Mouse (Mus musculus): ENCODE data around the gene Ppm1h. TPM values are rescaled to one million over a fixed set of nuclear protein-coding genes. Genes with fewer than 3 reads are reported as not detected.

The Ppm1h gene
- total RNA-seq, 2 experiments from 2014 or later = 97.9 to 105 TPM

- TF ChIP-seq CTCF (IDR thresholded peaks at IDR 0.05) = no peak
- DNase-seq (ENCODE audit: extremely low spot score in 1 of 2, low spot score in 2 of 2) = no peak
- Histone ChIP-seq H3K27ac (no peak overlapping the region), H3K4me3 (no peak overlapping the region)
- intact Hi-C loops (cut with DNase I) = no loop called here
Observed at GRCm38 (mm10) chr10:122762772-122763511, 84.4 kb downstream of the Ppm1h start.

GRCm38 (mm10) chr10:122763596-122763995 lies 85.0 kb downstream of the Ppm1h start:
- intact Hi-C loops (cut with DNase I) = no loop called here
- no peak for DNase-seq (ENCODE audit: extremely low spot score in 1 of 2, low spot score in 2 of 2)
- H3K4me3 ChIP-seq = no peak overlapping the region
- no peak overlapping the region for H3K27ac ChIP-seq
- TF ChIP-seq CTCF (IDR thresholded peaks at IDR 0.05) = no peak

DNA sequence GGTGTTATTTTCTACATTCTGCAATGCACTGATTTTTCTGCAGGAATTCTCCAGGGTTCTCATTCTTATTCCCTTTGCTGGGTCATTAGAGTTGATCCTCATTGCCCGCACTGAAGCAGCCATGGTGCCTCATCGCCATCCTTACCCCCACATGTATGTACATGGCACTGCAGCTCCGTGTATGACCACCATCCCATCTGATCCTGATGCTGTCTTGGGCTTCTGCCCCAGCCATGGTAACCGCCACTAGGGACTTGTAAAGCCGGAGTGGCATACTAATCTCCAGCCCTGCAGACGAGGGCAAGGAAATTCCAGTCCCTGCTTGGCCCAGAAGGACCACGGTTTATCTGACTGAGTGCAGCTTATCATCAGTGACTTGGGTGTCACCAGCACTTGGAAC lies 86.1 kb downstream of the Ppm1h start:
- DNase-seq (ENCODE audit: extremely low spot score in 1 of 2, low spot score in 2 of 2) = no peak
- intact Hi-C loops (cut with DNase I) = no loop called here
- TF ChIP-seq CTCF (IDR thresholded peaks at IDR 0.05) = no peak; the same call in 1 of the 2 replicates
- Histone ChIP-seq H3K27ac (no peak overlapping the region), H3K4me3 (no peak overlapping the region)

- intact Hi-C loops (cut with DNase I) = no loop called here
- H3K27ac ChIP-seq = no peak overlapping the region
Observed at GRCm38 (mm10) chr10:122765521-122765920, 87.0 kb downstream of the Ppm1h start.

DNA sequence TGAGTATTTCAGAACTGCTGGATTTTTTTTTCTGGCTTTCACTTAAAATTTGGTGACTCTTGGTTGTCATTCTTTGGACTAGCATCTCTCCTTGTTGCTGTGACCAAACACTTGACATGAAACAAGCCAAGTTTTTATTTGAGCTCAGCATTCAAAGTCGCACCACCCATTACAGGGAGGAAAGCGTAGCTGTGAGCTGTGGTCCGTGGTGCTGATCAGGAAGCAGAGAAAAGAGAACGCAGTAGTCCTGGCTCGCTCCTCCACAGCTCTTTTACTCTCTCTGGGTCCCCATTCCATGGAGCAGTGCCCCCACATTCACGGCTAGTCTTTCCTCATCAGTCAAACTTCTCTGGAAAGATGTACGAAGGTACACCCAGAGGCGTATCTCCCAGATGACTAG lies 87.4 kb downstream of the Ppm1h start:
- intact Hi-C loops (cut with DNase I) = no loop called here
- DNase-seq (ENCODE audit: extremely low spot score in 1 of 2, low spot score in 2 of 2) = no peak
- H3K27ac ChIP-seq = no peak overlapping the region
- H3K4me3 ChIP-seq = no peak overlapping the region
- no peak for TF ChIP-seq CTCF (IDR thresholded peaks at IDR 0.05)

More at GRCm38 (mm10) chr10:122765521-122765920, 87.0 kb downstream of the Ppm1h start:
- TF ChIP-seq CTCF (IDR thresholded peaks at IDR 0.05) = no peak
- H3K4me3 ChIP-seq = no peak overlapping the region
- no peak for DNase-seq (ENCODE audit: extremely low spot score in 1 of 2, low spot score in 2 of 2)

- TF ChIP-seq CTCF (IDR thresholded peaks at IDR 0.05) = no peak
- no peak overlapping the region for H3K4me3 ChIP-seq
- intact Hi-C loops (cut with DNase I) = no loop called here
- DNase-seq (ENCODE audit: extremely low spot score in 1 of 2, low spot score in 2 of 2) = no peak
- no peak overlapping the region for H3K27ac ChIP-seq
Observed at GRCm38 (mm10) chr10:122768204-122768892, 89.8 kb downstream of the Ppm1h start.

- no peak for TF ChIP-seq CTCF (IDR thresholded peaks at IDR 0.05)
- intact Hi-C loops (cut with DNase I) = no loop called here
- H3K4me3 ChIP-seq = no peak overlapping the region
- DNase-seq (ENCODE audit: extremely low spot score in 1 of 2, low spot score in 2 of 2) = no peak
- no peak overlapping the region for H3K27ac ChIP-seq
Observed at GRCm38 (mm10) chr10:122768893-122769341, 90.4 kb downstream of the Ppm1h start.

DNA sequence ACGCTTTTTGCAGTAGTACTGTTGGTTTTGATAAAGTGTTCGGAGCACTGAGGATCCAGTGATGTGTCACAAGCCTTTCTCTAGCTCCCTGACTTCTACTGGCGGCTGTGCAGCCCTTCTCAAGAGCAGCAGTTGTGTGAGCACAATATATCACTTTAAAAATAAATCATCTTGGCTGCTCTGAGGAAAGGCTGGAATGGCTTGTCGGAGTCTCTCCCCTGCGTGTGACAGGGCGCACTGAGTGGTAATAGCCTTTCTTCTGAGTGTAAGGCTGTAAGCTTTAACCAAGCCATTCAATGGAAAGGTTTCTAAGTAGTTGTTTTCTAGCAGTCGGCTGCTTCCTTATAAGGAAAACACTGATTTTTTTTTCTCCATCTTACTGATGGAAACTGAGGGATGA lies 91.8 kb downstream of the Ppm1h start:
- intact Hi-C loops (cut with DNase I) = no loop called here
- no peak for DNase-seq (ENCODE audit: extremely low spot score in 1 of 2, low spot score in 2 of 2)
- Histone ChIP-seq H3K27ac (peak overlapping the region; percentile 38), H3K4me3 (no peak overlapping the region)
- TF ChIP-seq CTCF (IDR thresholded peaks at IDR 0.05) = no peak

- Histone ChIP-seq H3K4me3 (no peak overlapping the region), H3K27ac (peak overlapping the region; percentile 38)
- intact Hi-C loops (cut with DNase I) = no loop called here
- TF ChIP-seq CTCF (IDR thresholded peaks at IDR 0.05) = no peak
- no peak for DNase-seq (ENCODE audit: extremely low spot score in 1 of 2, low spot score in 2 of 2)
Observed at GRCm38 (mm10) chr10:122770987-122771386, 92.4 kb downstream of the Ppm1h start.

DNA sequence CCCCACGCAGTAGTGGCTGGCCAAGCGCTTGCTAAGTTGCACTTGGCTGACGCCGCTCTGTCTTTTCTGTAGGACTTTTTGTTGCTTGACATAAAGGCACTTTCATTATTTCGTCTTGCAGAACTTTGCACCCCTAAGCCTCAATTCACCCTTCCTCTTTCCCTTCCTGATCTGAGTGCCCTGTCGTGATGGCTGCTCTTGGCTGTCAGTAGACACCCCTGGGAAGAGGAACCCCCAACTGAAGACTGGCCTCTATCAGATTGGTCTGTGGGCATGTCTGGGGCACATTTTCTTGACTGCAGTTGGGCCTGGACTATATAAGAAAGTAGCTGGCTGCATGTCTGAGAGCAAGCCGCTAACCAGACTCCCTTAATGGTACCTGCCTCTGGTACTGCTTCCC lies 95.6 kb downstream of the Ppm1h start:
- Histone ChIP-seq H3K4me3 (no peak overlapping the region), H3K27ac (no peak overlapping the region)
- TF ChIP-seq CTCF (IDR thresholded peaks at IDR 0.05) = no peak
- DNase-seq (ENCODE audit: extremely low spot score in 1 of 2, low spot score in 2 of 2) = no peak
- intact Hi-C loops (cut with DNase I) = no loop called here

DNA sequence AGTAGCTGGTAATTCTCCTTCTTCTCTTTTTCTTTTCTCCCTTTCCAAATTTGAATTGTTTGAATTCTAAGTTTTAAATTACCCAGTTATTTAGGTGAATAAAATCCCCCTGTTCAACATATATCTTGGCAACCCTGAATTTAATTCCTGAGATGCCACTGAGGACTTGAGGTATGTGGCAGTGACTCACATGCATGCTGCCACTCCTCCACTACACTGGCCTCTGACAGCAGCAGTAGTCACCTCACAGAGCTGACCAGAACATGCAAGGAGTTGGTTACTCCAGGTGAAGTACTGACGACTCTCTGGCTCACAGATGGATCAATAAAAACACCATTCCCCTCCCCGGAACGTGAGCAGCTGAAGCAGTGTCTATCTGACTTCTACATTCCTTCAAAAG lies 98.9 kb downstream of the Ppm1h start:
- H3K27ac ChIP-seq = no peak overlapping the region
- no peak overlapping the region for H3K4me3 ChIP-seq
- DNase-seq (ENCODE audit: extremely low spot score in 1 of 2, low spot score in 2 of 2) = no peak
- intact Hi-C loops (cut with DNase I) = no loop called here
- TF ChIP-seq CTCF (IDR thresholded peaks at IDR 0.05) = no peak

DNA sequence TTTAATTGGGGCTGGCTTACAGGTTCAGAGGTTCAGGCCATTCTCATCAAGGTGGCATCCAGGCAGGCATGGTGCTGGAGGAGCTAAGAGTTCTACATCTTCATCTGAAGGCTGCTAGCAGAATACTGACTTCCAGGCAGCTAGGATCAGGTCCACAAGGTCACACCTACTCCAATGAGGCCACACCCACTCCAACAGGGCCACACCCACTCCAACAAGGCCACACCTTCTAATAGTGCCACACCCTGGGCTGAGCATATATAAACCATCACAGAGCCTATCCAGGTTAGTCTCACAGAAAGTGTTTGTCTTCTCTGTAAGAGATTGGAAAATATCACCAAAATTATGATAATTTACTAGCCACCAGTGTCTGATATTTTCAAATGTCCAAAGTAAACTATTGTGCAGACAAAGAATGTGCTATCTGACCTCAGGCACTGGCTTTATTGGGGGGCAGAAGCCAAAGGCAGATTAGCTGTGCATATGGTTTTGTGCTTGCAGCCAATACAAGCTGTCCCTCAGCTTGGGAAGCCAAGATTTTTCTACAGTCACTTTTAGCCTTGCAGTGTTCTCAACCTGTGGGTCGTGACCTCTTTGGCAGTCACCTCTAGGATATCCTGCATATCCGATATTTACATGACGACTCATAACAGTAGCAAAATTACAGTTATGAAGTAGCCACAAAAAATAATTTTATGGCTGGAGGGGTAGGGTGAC lies 99.5 kb downstream of the Ppm1h start:
- Histone ChIP-seq H3K27ac (no peak overlapping the region), H3K4me3 (no peak overlapping the region)
- DNase-seq (ENCODE audit: extremely low spot score in 1 of 2, low spot score in 2 of 2) = no peak
- no peak for TF ChIP-seq CTCF (IDR thresholded peaks at IDR 0.05)
- intact Hi-C loops (cut with DNase I) = no loop called here
